Mouse (Mus musculus): ENCODE data around the gene Cwc22. TPM values are rescaled to one million over a fixed set of nuclear protein-coding genes. Genes with fewer than 3 reads are reported as not detected.

Cwc22 gene
- polyA plus RNA-seq, 2 experiments: 11.0 to 15.8 TPM

DNA sequence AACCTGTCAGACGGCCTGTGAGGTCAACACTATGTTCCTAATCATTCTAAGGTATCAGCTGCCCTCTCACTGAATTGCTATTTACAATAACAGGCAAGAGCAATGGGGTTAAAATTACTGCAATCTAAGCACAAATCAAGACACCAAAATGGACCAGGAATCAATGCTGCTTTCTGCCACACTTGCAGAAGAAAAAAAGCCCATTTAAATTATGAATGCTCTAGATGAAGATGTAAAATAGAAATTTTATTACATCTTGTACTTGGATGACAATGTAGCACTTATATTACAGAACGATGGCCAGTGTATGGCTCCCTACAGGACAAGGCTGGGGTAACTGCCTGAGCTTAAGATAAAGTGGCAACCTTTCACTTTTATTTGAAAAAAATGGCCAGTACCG lies 27.7 kb downstream of the Cwc22 start:
- Histone ChIP-seq H3K4me1 (replicated peaks; ENCODE audit: control insufficient read depth in 2 of 2, insufficient read depth in 2 of 2, low read length in 1 of 2) (no peaks in the 10 kb centered on the region), H3K27me3 (ENCODE audit: control insufficient read depth, insufficient read depth, low read length) (no peaks in the 10 kb centered on the region), H3K4me2 (ENCODE audit: low read depth) (no peak overlapping the region), H3K27ac (no peak overlapping the region), H3K36me3 (replicated peaks; ENCODE audit: control insufficient read depth, insufficient read depth, low read depth) (peaks cover 27% of the 10 kb centered on the region), H3K9me3 (ENCODE audit: control insufficient read depth, low read length) (no peaks in the 10 kb centered on the region), H3K4me3 (ENCODE audit: insufficient read depth in 1 of 2, low read depth in 2 of 2, low read length in 2 of 2) (no peak overlapping the region), H3K9ac (replicated peaks) (no peak overlapping the region)
- no peak for DNase-seq (ENCODE audit: low read depth in 3 of 3, low spot score in 3 of 3)
- no peak for TF ChIP-seq EP300 (IDR thresholded peaks at IDR 0.05; ENCODE audit: low read depth)
- no peak for TF ChIP-seq CTCF (IDR thresholded peaks at IDR 0.05; ENCODE audit: low read depth)
- 71% methylated on average over 3 of the region's 3 CpGs for WGBS (ENCODE audit: insufficient replicate concordance)
- ATAC-seq (ENCODE audit: insufficient read depth): no peak

GRCm38 (mm10) chr2:77918006-77918405 lies 28.2 kb downstream of the Cwc22 start:
- Histone ChIP-seq H3K4me3 (ENCODE audit: insufficient read depth in 1 of 2, low read depth in 2 of 2, low read length in 2 of 2) (no peak overlapping the region), H3K4me1 (replicated peaks; ENCODE audit: control insufficient read depth in 2 of 2, insufficient read depth in 2 of 2, low read length in 1 of 2) (no peaks in the 10 kb centered on the region), H3K9me3 (ENCODE audit: control insufficient read depth, low read length) (no peaks in the 10 kb centered on the region), H3K4me2 (ENCODE audit: low read depth) (no peak overlapping the region), H3K27ac (no peak overlapping the region), H3K36me3 (replicated peaks; ENCODE audit: control insufficient read depth, insufficient read depth, low read depth) (peaks cover 23% of the 10 kb centered on the region), H3K9ac (replicated peaks) (no peak overlapping the region), H3K27me3 (ENCODE audit: control insufficient read depth, insufficient read depth, low read length) (no peaks in the 10 kb centered on the region)
- no peak for TF ChIP-seq CTCF (IDR thresholded peaks at IDR 0.05; ENCODE audit: low read depth)
- no peak for TF ChIP-seq EP300 (IDR thresholded peaks at IDR 0.05; ENCODE audit: low read depth)
- 79% methylated on average over 2 of the region's 2 CpGs for WGBS (ENCODE audit: insufficient replicate concordance)
- no peak for DNase-seq (ENCODE audit: low read depth in 3 of 3, low spot score in 3 of 3)
- no peak for ATAC-seq (ENCODE audit: insufficient read depth)

GRCm38 (mm10) chr2:77917360-77917734 lies 28.8 kb downstream of the Cwc22 start:
- H3K4me2 ChIP-seq (ENCODE audit: low read depth): no peak overlapping the region
- peaks cover 23% of the 10 kb centered on the region for H3K36me3 ChIP-seq (replicated peaks; ENCODE audit: control insufficient read depth, insufficient read depth, low read depth)
- no peak for DNase-seq (ENCODE audit: low read depth in 3 of 3, low spot score in 3 of 3)
- no peak overlapping the region for H3K4me3 ChIP-seq (ENCODE audit: insufficient read depth in 1 of 2, low read depth in 2 of 2, low read length in 2 of 2)
- TF ChIP-seq EP300 (IDR thresholded peaks at IDR 0.05; ENCODE audit: low read depth): no peak
- TF ChIP-seq CTCF (IDR thresholded peaks at IDR 0.05; ENCODE audit: low read depth): no peak
- no peak overlapping the region for H3K9ac ChIP-seq (replicated peaks)
- no peaks in the 10 kb centered on the region for H3K4me1 ChIP-seq (replicated peaks; ENCODE audit: control insufficient read depth in 2 of 2, insufficient read depth in 2 of 2, low read length in 1 of 2)
- no peak for ATAC-seq (ENCODE audit: insufficient read depth)
- WGBS (ENCODE audit: insufficient replicate concordance): 93% methylated on average over 3 of the region's 3 CpGs
- no peak overlapping the region for H3K27ac ChIP-seq
- H3K9me3 ChIP-seq (ENCODE audit: control insufficient read depth, low read length): no peaks in the 10 kb centered on the region
- no peaks in the 10 kb centered on the region for H3K27me3 ChIP-seq (ENCODE audit: control insufficient read depth, insufficient read depth, low read length)

GRCm38 (mm10) chr2:77916586-77917359 lies 29.4 kb downstream of the Cwc22 start:
- 75% methylated on average over 8 of the region's 8 CpGs for WGBS (ENCODE audit: insufficient replicate concordance)
- ATAC-seq (ENCODE audit: insufficient read depth) (no peak), DNase-seq (ENCODE audit: low read depth in 3 of 3, low spot score in 3 of 3) (no peak)
- H3K9ac ChIP-seq (replicated peaks): no peak overlapping the region
- H3K4me2 ChIP-seq (ENCODE audit: low read depth): no peak overlapping the region
- TF ChIP-seq CTCF (IDR thresholded peaks at IDR 0.05; ENCODE audit: low read depth) (no peak), EP300 (IDR thresholded peaks at IDR 0.05; ENCODE audit: low read depth) (no peak)
- H3K4me1 ChIP-seq (replicated peaks; ENCODE audit: control insufficient read depth in 2 of 2, insufficient read depth in 2 of 2, low read length in 1 of 2): no peaks in the 10 kb centered on the region
- no peak overlapping the region for H3K27ac ChIP-seq
- H3K27me3 ChIP-seq (ENCODE audit: control insufficient read depth, insufficient read depth, low read length): no peaks in the 10 kb centered on the region
- H3K4me3 ChIP-seq (ENCODE audit: insufficient read depth in 1 of 2, low read depth in 2 of 2, low read length in 2 of 2): no peak overlapping the region
- no peaks in the 10 kb centered on the region for H3K9me3 ChIP-seq (ENCODE audit: control insufficient read depth, low read length)
- peaks cover 23% of the 10 kb centered on the region for H3K36me3 ChIP-seq (replicated peaks; ENCODE audit: control insufficient read depth, insufficient read depth, low read depth)

GRCm38 (mm10) chr2:77915187-77915586 lies 31.0 kb downstream of the Cwc22 start:
- DNase-seq (ENCODE audit: low read depth in 3 of 3, low spot score in 3 of 3) (no peak), ATAC-seq (ENCODE audit: insufficient read depth) (no peak)
- no peak overlapping the region for H3K4me3 ChIP-seq (ENCODE audit: insufficient read depth in 1 of 2, low read depth in 2 of 2, low read length in 2 of 2)
- TF ChIP-seq CTCF (IDR thresholded peaks at IDR 0.05; ENCODE audit: low read depth): no peak
- no peak for TF ChIP-seq EP300 (IDR thresholded peaks at IDR 0.05; ENCODE audit: low read depth)
- no peak overlapping the region for H3K4me2 ChIP-seq (ENCODE audit: low read depth)
- H3K4me1 ChIP-seq (replicated peaks; ENCODE audit: control insufficient read depth in 2 of 2, insufficient read depth in 2 of 2, low read length in 1 of 2): no peaks in the 10 kb centered on the region
- no peak overlapping the region for H3K27ac ChIP-seq
- no peak overlapping the region for H3K9ac ChIP-seq (replicated peaks)
- no peaks in the 10 kb centered on the region for H3K9me3 ChIP-seq (ENCODE audit: control insufficient read depth, low read length)
- WGBS (ENCODE audit: insufficient replicate concordance): 86% methylated on average over 8 of the region's 8 CpGs
- H3K27me3 ChIP-seq (ENCODE audit: control insufficient read depth, insufficient read depth, low read length): no peaks in the 10 kb centered on the region
- peaks cover 26% of the 10 kb centered on the region for H3K36me3 ChIP-seq (replicated peaks; ENCODE audit: control insufficient read depth, insufficient read depth, low read depth)
